ENCODE assay signal across 18 mouse cellular contexts in genomic region chr10:105425052-105425451, GRCm38 (mm10).
"Had no signal": no experiment of that assay in that cellular context is flagged by ENCODE, and none has a peak within 500 bp of the region (broad histone marks: within the 10 kb centered on the region; RNA-seq: fewer than 3 reads in every experiment).

No protein-coding gene starts in this region.

- DNase-seq: lung, adult 2 months; lung, postnatal 14 days; lung, postnatal 36 days; midbrain, embryonic 14.5 days; retina, postnatal 1 day; right cerebral cortex, adult 18-20 months; right cerebral cortex, postnatal 14 days; thymus, adult 2 months; thymus, postnatal 25 days had no signal

- H3K9me3 ChIP-seq: lung, embryonic 15.5 days; midbrain, embryonic 10.5 days; midbrain, embryonic 12.5 days; neural tube, embryonic 12.5 days; stomach, embryonic 15.5 days had no signal

- H3K4me2 ChIP-seq: lung, embryonic 15.5 days; midbrain, embryonic 12.5 days; neural tube, embryonic 12.5 days; stomach, embryonic 15.5 days had no signal

- H3K27ac ChIP-seq: lung, embryonic 15.5 days; macrophage; midbrain, embryonic 10.5 days; midbrain, embryonic 12.5 days; neural tube, embryonic 12.5 days; stomach, embryonic 15.5 days; stomach, postnatal 0 days had no signal

- H3K4me1 ChIP-seq: lung, embryonic 15.5 days; midbrain, embryonic 10.5 days; midbrain, embryonic 12.5 days; neural tube, embryonic 12.5 days; stomach, embryonic 15.5 days had no signal

- H3K4me3 ChIP-seq: lung, embryonic 15.5 days; midbrain, embryonic 10.5 days; midbrain, embryonic 12.5 days; neural tube, embryonic 12.5 days; stomach, embryonic 15.5 days had no signal

- H3K9ac ChIP-seq: lung, embryonic 15.5 days; midbrain, embryonic 12.5 days; neural tube, embryonic 12.5 days; stomach, embryonic 15.5 days had no signal

- H3K27me3 ChIP-seq: lung, embryonic 15.5 days; midbrain, embryonic 12.5 days; neural tube, embryonic 12.5 days; stomach, embryonic 15.5 days had no signal

- H3K36me3 ChIP-seq: lung, embryonic 15.5 days; midbrain, embryonic 12.5 days; stomach, embryonic 15.5 days had no signal

- ATAC-seq: lung, postnatal 0 days; midbrain, embryonic 16.5 days had no signal
